Mouse (Mus musculus) CH12.LX (cell line): Measurements from ENCODE around the gene Aspg. TPM values are rescaled to one million over a fixed set of nuclear protein-coding genes. Genes with fewer than 3 reads are reported as not detected.

Experiments used
- DNase-seq: peaks from one replicate; pipeline ENCODE4 v3.0.0-alpha.2; 2013; ENCODE audit errors: extremely low read depth
- H3K27ac ChIP-seq: 2 replicates; pipeline ENCODE4 v1.5.1; 2012; ENCODE audit warnings: low read depth, mild to moderate bottlenecking, control low read depth, moderate library complexity; ENCODE audit not compliant: insufficient read depth
- H3K27me3 ChIP-seq: replicated peaks from 2 replicates; pipeline ENCODE3; 2012; ENCODE audit warnings: inconsistent platforms
- H3K36me3 ChIP-seq, 2 experiments: replicated peaks in 1 of 2; 2 replicates each; pipeline versions ENCODE3 to v1.6.1; 2012; ENCODE audit warnings: inconsistent platforms in 1 of 2, low read length in 1 of 2, mild to moderate bottlenecking in 1 of 2, mixed read lengths in 1 of 2, moderate library complexity in 1 of 2; ENCODE audit not compliant: control insufficient read depth in 1 of 2, insufficient read depth in 1 of 2
- H3K4me1 ChIP-seq, 2 experiments: 2 replicates each; pipeline ENCODE4 v1.6.1; 2012; ENCODE audit warnings: inconsistent platforms in 1 of 2, moderate library complexity in 1 of 2; ENCODE audit not compliant: insufficient read depth in 2 of 2, control insufficient read depth in 1 of 2
- H3K4me2 ChIP-seq: 2 replicates; pipeline ENCODE4 v1.6.1; 2012; ENCODE audit warnings: low read depth, mild to moderate bottlenecking, control low read depth; ENCODE audit not compliant: poor library complexity, insufficient read depth, severe bottlenecking
- H3K4me3 ChIP-seq, 3 experiments: fragments of 150-350 bp in 1 of 3; sonication (generic) in 1 of 3; replicated peaks in 1 of 3; 2 replicates each; pipeline versions ENCODE3 to v1.5.1; 2011 to 2012; ENCODE audit warnings: low read depth in 2 of 3, low read length in 2 of 3, mild to moderate bottlenecking in 2 of 3, moderate library complexity in 2 of 3, control low read depth in 1 of 3, improper control_type of control experiment in 1 of 3, inconsistent platforms in 1 of 3, mixed read lengths in 1 of 3; ENCODE audit not compliant: poor library complexity in 1 of 3
- H3K79me2 ChIP-seq: replicated peaks from 2 replicates; pipeline ENCODE4 v1.6.1; 2012; ENCODE audit warnings: mild to moderate bottlenecking, moderate library complexity; ENCODE audit not compliant: control insufficient read depth, poor library complexity, insufficient read depth, severe bottlenecking; ENCODE audit errors: extremely low read depth
- H3K9ac ChIP-seq: 2 replicates; pipeline ENCODE4 v1.6.1; 2012; ENCODE audit warnings: low read depth, mild to moderate bottlenecking, control low read depth, moderate library complexity; ENCODE audit not compliant: insufficient read depth
- H3K9me3 ChIP-seq: replicated peaks from 2 replicates; pipeline ENCODE3; 2012; ENCODE audit warnings: low read length, inconsistent platforms, mixed read lengths
- CHD1 ChIP-seq: IDR thresholded peaks from 2 replicates; pipeline ENCODE4 v1.6.1; 2012; ENCODE audit warnings: low read depth, low read length, improper control_type of control experiment, inconsistent platforms
- CHD2 ChIP-seq: IDR thresholded peaks from 2 replicates; pipeline ENCODE4 v1.6.1; 2011; ENCODE audit warnings: low read length, improper control_type of control experiment
- E2F4 ChIP-seq: IDR thresholded peaks from 2 replicates; pipeline ENCODE4 v1.6.1; 2011; ENCODE audit warnings: low read depth, low read length, improper control_type of control experiment; ENCODE audit not compliant: insufficient replicate concordance
- ELF1 ChIP-seq: IDR thresholded peaks from 2 replicates; pipeline ENCODE4 v1.6.1; 2014; ENCODE audit warnings: low read depth, mild to moderate bottlenecking, inconsistent platforms, low read length, improper control_type of control experiment
- EP300 ChIP-seq: IDR thresholded peaks from 2 replicates; pipeline ENCODE4 v1.6.1; 2011; ENCODE audit warnings: low read length, improper control_type of control experiment
- ETS1 ChIP-seq: conservative IDR thresholded peaks from 2 replicates; pipeline ENCODE4 v1.6.1; 2012; ENCODE audit warnings: low read depth, mild to moderate bottlenecking, inconsistent platforms, low read length, improper control_type of control experiment, moderate library complexity
- HCFC1 ChIP-seq: IDR thresholded peaks from 2 replicates; pipeline ENCODE4 v1.6.1; 2012; ENCODE audit warnings: low read depth, mild to moderate bottlenecking, inconsistent platforms, low read length, improper control_type of control experiment
- JUN ChIP-seq: IDR thresholded peaks from 2 replicates; pipeline ENCODE4 v1.6.1; 2011; ENCODE audit warnings: low read depth, mild to moderate bottlenecking, low read length, improper control_type of control experiment, moderate library complexity; ENCODE audit not compliant: insufficient read depth
- JUND ChIP-seq: conservative IDR thresholded peaks from 2 replicates; pipeline ENCODE4 v1.6.1; 2011; ENCODE audit warnings: low read depth, low read length, improper control_type of control experiment
- MAFK ChIP-seq: IDR thresholded peaks from 2 replicates; pipeline ENCODE4 v1.6.1; 2011; ENCODE audit warnings: low read length, improper control_type of control experiment; ENCODE audit not compliant: insufficient replicate concordance
- MAX ChIP-seq: IDR thresholded peaks from 2 replicates; pipeline ENCODE4 v1.6.1; 2011; ENCODE audit warnings: low read length, improper control_type of control experiment
- MEF2A ChIP-seq: IDR thresholded peaks from 2 replicates; pipeline ENCODE4 v1.6.1; 2014; ENCODE audit warnings: low read depth, mild to moderate bottlenecking, inconsistent platforms, low read length, improper control_type of control experiment, borderline replicate concordance
- POLR2A ChIP-seq: IDR thresholded peaks from 2 replicates; pipeline ENCODE4 v1.6.1; 2011; ENCODE audit warnings: low read depth, mild to moderate bottlenecking, improper control_type of control experiment, low read length
- POLR2AphosphoS2 ChIP-seq: IDR thresholded peaks from 2 replicates; pipeline ENCODE4 v1.6.1; 2011; ENCODE audit warnings: low read depth, low read length, improper control_type of control experiment
- RAD21 ChIP-seq: IDR thresholded peaks from 2 replicates; pipeline ENCODE4 v1.6.1; 2011; ENCODE audit warnings: low read depth, mild to moderate bottlenecking, low read length, improper control_type of control experiment, moderate library complexity
- SIN3A ChIP-seq: IDR thresholded peaks from 2 replicates; pipeline ENCODE4 v1.6.1; 2012; ENCODE audit warnings: low read length, improper control_type of control experiment, inconsistent platforms
- ZMIZ1 ChIP-seq: IDR thresholded peaks from 2 replicates; pipeline ENCODE4 v1.6.1; 2012; ENCODE audit warnings: low read depth, mild to moderate bottlenecking, inconsistent platforms, low read length, improper control_type of control experiment
- dilution Hi-C: fragments of 300-500 bp; cut with MboI; formaldehyde crosslinking; loops from 2 replicates; pipeline ENCODE4 v1.14.3; 2020; ENCODE audit warnings: low sequenced_read_pairs; ENCODE audit not compliant: extremely low pct_unique_long_range_greater_than_20kb, extremely low pct_ligation_motif_present
- in situ Hi-C: fragments of 300-500 bp; cut with MboI; formaldehyde crosslinking; loops from 3 replicates; pipeline ENCODE4 v1.14.3; 2019; ENCODE audit warnings: low sequenced_read_pairs, low pct_ligation_motif_present, low pct_unique_long_range_greater_than_20kb, mixed read lengths
- polyA plus RNA-seq: library from polyadenylated mRNA; unstranded; fragments of >175 nt; gene quantifications from 2 replicates; pipeline ENCODE4 v1.2.1, GENCODE M21; 2012; ENCODE audit warnings: low read depth; ENCODE audit not compliant: insufficient read length
- total RNA-seq, 2 experiments: library from RNA; depleted of rRNA; stranded (reverse); fragments of 300-350 nt in 1 of 2; fragments of >200 nt in 1 of 2; gene quantifications; 2 replicates each; pipeline ENCODE4 v1.2.3; 2012 to 2014

Aspg gene
- total and polyA plus RNA-seq, 3 experiments, result not detected

DNA sequence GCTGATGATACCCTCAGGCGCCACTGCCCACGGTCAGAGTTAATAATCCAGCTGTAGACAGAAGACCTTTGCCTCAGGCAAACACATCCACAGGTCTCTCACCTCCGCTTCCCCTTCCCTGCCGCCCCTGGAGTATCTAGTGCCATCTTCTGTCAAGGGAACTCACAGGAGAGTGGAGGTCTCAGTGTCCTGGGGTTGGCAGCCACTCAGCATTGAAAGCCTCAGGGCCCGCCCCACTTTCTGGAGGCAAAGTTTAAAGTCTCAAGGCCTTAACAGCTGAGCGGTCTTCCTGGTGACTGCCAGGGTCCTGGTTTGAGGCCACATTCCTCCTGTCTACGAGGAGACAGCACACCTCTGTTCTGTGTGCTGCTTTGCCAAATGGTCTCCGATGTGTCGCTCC is 3.2 kb downstream of the Aspg start:
- Histone ChIP-seq H3K79me2 (no peaks in the 10 kb centered on the region), H3K9me3 (no peaks in the 10 kb centered on the region), H3K4me1 (no peaks in the 10 kb centered on the region), H3K9ac (no peak overlapping the region)
- no peak for DNase-seq
- dilution Hi-C loops, result no loop called here
- TF ChIP-seq E2F4 (no peak), ZMIZ1 (no peak), POLR2AphosphoS2 (no peak), EP300 (no peak), CHD1 (no peak)
- TF ChIP-seq, all 38 proteins: peak for 0
- H3K4me3 ChIP-seq, result no peak overlapping the region
- peaks cover 83% of the 10 kb centered on the region for H3K27me3 ChIP-seq
- in situ Hi-C loops, result no loop called here
- no peak overlapping the region for H3K27ac ChIP-seq
- H3K4me2 ChIP-seq, result no peak overlapping the region
- no peaks in the 10 kb centered on the region for H3K36me3 ChIP-seq

DNA sequence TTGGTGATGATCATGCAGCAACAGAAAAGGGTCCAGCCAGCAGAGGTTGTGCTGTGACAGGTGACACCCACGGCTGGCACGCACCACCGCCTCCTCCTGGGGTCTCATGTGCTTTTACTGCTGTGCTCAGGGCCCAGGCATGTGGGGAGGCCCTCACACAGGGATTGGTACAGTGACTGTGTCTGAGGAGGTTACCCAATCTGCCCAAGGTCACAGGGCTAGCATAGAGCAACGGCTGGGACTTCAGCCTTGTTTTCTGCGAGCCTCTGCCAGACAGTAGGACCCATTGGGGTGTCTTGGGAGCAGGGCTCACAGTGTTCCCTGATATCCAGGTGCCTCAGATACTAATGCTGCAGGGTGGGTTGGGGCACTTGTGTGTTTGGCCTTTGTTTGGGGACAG is 4.8 kb downstream of the Aspg start:
- H3K27ac ChIP-seq, result no peak overlapping the region
- H3K4me1 ChIP-seq, result no peaks in the 10 kb centered on the region
- in situ Hi-C loops, result no loop called here
- peaks cover 83% of the 10 kb centered on the region for H3K27me3 ChIP-seq
- no peak for DNase-seq
- no peak overlapping the region for H3K4me3 ChIP-seq
- H3K9me3 ChIP-seq, result no peaks in the 10 kb centered on the region
- TF ChIP-seq ELF1 (no peak), EP300 (no peak), POLR2AphosphoS2 (no peak), MEF2A (no peak), ETS1 (no peak), SIN3A (no peak), RAD21 (no peak), MAX (no peak), MAFK (no peak), CHD2 (no peak), CHD1 (no peak), POLR2A (no peak), JUND (no peak), JUN (no peak), HCFC1 (no peak)
- no peak overlapping the region for H3K4me2 ChIP-seq
- H3K9ac ChIP-seq, result no peak overlapping the region
- no peaks in the 10 kb centered on the region for H3K79me2 ChIP-seq
- H3K36me3 ChIP-seq, result no peaks in the 10 kb centered on the region
- dilution Hi-C loops, result no loop called here
